15 mouse cellular contexts compared by ENCODE assay signal in genomic region chr9:106480541-106480940, GRCm38 (mm10). TPM values are rescaled to one million over a fixed set of nuclear protein-coding genes. Genes with fewer than 3 reads are reported as not detected.
"Had no signal": no experiment of that assay in that cellular context is flagged by ENCODE, and none has a peak within 500 bp of the region (broad histone marks: within the 10 kb centered on the region; RNA-seq: fewer than 3 reads in every experiment).

No protein-coding gene starts in this region.

- H3K9me3 ChIP-seq: limb, embryonic 12.5 days; midbrain, embryonic 12.5 days; neural tube, embryonic 13.5 days had no signal

- H3K27ac ChIP-seq: limb, embryonic 12.5 days; liver, embryonic 14.5 days; midbrain, embryonic 12.5 days; neural tube, embryonic 13.5 days had no signal

- H3K4me3 ChIP-seq: limb, embryonic 12.5 days; midbrain, embryonic 12.5 days; neural tube, embryonic 13.5 days had no signal

- H3K27me3 ChIP-seq: limb, embryonic 12.5 days; midbrain, embryonic 12.5 days; neural tube, embryonic 13.5 days had no signal

- DNase-seq: kidney, adult 18-20 months; kidney, postnatal 14 days; liver; retina, postnatal 1 day; thymus, postnatal 36 days had no signal

RNA-seq across cellular contexts. Expression of gene Gpr62, which starts 14.8 kb away (rescaled TPM):
- polyA plus RNA-seq: liver, embryonic 14.5 days had no signal

RNA-seq across cellular contexts. Expression of gene Iqcf1, which starts 19.2 kb away (rescaled TPM):
- polyA plus RNA-seq: kidney, embryonic 14.5 days; limb, embryonic 12.5 days; liver, embryonic 14.5 days; lung, embryonic 16.5 days; midbrain, embryonic 12.5 days; midbrain, embryonic 16.5 days; neural tube, embryonic 13.5 days; small intestine, adult 2 months; stomach, embryonic 14.5 days; thymus, postnatal 0 days had no signal
